Mouse (Mus musculus): ENCODE data around the gene Rnf144a.

DNA sequence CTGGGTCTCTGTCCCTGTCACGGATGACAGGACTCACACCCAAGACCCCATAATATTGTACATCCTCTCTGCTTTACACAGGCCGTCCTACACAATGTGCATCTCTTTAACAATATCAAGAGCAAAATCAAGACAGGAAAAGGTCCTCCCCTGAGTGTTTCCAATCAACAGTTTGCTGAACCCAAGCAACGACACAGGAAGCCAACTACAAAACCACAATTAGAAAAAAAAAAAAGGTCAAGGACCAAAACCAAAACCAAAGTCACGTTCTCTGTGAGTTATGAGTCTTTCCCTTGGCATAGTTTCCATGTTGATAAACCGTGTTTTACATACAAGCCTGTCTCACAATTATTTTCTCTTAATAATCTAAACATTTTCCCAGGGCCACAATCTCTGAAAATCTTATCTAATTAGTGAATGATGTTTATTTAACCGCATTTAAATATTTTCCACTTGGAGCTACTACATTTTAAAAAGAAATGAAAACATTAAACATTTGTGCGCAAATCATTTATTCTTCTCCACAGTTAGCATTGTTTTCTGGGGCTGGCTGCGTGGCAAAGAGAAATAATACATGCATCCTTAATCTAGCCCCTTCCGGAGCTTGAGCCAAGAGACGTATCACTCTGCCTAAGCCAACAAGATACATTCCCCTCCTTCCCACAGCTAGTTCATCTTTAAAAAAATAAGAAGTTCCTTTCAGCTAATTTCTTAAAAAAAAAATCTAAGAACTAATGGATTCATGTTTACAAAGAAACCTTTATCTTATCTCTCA lies 13.2 kb downstream of the Rnf144a start:
- TF ChIP-seq CTCF (IDR thresholded peaks at IDR 0.05; ENCODE audit: borderline replicate concordance, control insufficient read depth, extremely low read depth, insufficient read depth, low read length, poor library complexity) (no peak), POLR2A (IDR thresholded peaks at IDR 0.05; ENCODE audit: control insufficient read depth, extremely low read depth, insufficient read depth, low read length, poor library complexity) (no peak)
